In the genomic region with DNA sequence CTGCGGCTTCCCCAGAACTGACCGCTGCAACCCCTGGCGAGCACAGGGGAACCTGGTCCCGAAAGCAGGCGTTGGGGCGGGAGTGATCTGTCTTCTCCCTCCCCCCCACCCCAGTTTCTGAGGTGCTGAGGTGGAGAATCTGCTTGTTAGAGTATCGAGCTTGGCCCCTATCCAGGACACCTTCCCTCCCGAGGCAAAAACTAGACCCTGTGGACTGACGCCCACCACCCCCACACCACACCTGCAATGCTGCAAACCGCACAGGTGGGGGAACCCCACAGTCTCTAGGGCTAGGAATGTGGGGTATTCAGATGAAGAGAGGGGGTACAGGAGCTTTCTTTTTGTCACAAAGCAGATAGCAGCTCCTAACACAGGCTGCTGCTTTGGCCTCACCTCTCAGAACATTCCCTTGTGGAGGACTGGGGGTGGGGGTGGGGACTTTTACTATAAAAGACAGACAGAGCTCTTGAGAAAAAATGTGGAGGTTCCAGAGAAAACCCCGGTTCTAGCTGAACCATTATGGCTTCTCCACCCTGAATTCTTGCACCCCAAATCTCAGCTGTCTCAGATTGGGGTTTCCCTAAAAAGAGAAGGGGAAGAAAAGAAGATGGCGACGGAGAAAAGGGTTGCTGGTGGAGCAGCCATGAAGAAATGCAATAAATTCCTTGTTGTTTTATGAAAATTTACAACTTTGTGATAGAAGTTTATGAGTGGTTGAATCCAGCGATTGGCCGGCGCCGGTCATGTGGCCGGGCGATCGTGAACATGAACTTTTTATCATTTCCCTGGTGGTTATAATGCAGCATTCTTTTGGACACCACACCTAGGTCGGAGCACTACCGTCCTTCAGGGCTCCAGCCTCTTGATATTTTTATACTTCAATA, we compare ENCODE assay signal across 11 mouse cellular contexts. TPM values are rescaled to one million over a fixed set of nuclear protein-coding genes. Genes with fewer than 3 reads are reported as not detected.
DNase-seq lines count a peak whose midpoint lies in the region; ATAC-seq and TF ChIP-seq lines count a peak whose summit lies in the region.
"Had no signal": no experiment of that assay in that cellular context is flagged by ENCODE, and none has a peak within 500 bp of the region (broad histone marks: within the 10 kb centered on the region; RNA-seq: fewer than 3 reads in every experiment).

A gene (plus strand): TSS at position 796 of the 884 bp plus-strand sequence.

- H3K27me3 ChIP-seq in lung, embryonic 14.5 days (ENCODE audit: insufficient read depth, low read length) = peaks cover 94% of the 10 kb centered on the region
- H3K27me3 ChIP-seq in lung, postnatal 0 days (replicated peaks; ENCODE audit: insufficient read depth, low read length) = peaks cover 74% of the 10 kb centered on the region
- H3K27me3 ChIP-seq in kidney, postnatal 0 days (ENCODE audit: insufficient read depth, low read length) = no peaks in the 10 kb centered on the region
- H3K27me3 ChIP-seq in stomach, embryonic 15.5 days (replicated peaks) = peaks cover 80% of the 10 kb centered on the region
- peaks cover 98% of the 10 kb centered on the region for H3K27me3 ChIP-seq in midbrain, embryonic 11.5 days (ENCODE audit: control insufficient read depth, insufficient read depth, low read length)

- H3K36me3 ChIP-seq in lung, embryonic 14.5 days (ENCODE audit: insufficient read depth) = no peaks in the 10 kb centered on the region
- no peaks in the 10 kb centered on the region for H3K36me3 ChIP-seq in lung, postnatal 0 days (ENCODE audit: insufficient read depth, low read length)
- no peaks in the 10 kb centered on the region for H3K36me3 ChIP-seq in kidney, postnatal 0 days (ENCODE audit: insufficient read depth, low read length)
- no peaks in the 10 kb centered on the region for H3K36me3 ChIP-seq in stomach, embryonic 15.5 days
- no peaks in the 10 kb centered on the region for H3K36me3 ChIP-seq in midbrain, embryonic 11.5 days (ENCODE audit: control insufficient read depth, insufficient read depth, low read length)
- H3K36me3 ChIP-seq: embryonic facial prominence, embryonic 15.5 days had no signal

- no peaks in the 10 kb centered on the region for H3K9me3 ChIP-seq in lung, embryonic 14.5 days (ENCODE audit: low read depth, low read length)
- no peaks in the 10 kb centered on the region for H3K9me3 ChIP-seq in lung, postnatal 0 days (ENCODE audit: low read length)
- H3K9me3 ChIP-seq in kidney, postnatal 0 days (replicated peaks; ENCODE audit: low read length) = no peaks in the 10 kb centered on the region
- H3K9me3 ChIP-seq in stomach, embryonic 15.5 days = no peaks in the 10 kb centered on the region
- H3K9me3 ChIP-seq in midbrain, embryonic 11.5 days (ENCODE audit: control insufficient read depth, low read length) = no peaks in the 10 kb centered on the region
- H3K9me3 ChIP-seq: embryonic facial prominence, embryonic 15.5 days had no signal

- DNase-seq in lung, embryonic 14.5 days = no peak
- no peak for DNase-seq in lung, postnatal 0 days (ENCODE audit: low spot score)
- DNase-seq in kidney, postnatal 0 days (ENCODE audit: low spot score) = peak; percentile 97
- DNase-seq in thymus, postnatal 25 days = no peak
- DNase-seq in lung, postnatal 25 days (ENCODE audit: low spot score) = no peak
- no peak for DNase-seq in midbrain, embryonic 11.5 days (ENCODE audit: low spot score, missing footprints)
- DNase-seq: heart, postnatal 4 days; right cerebral cortex, postnatal 14 days had no signal

- TF ChIP-seq EP300 in lung, postnatal 0 days (IDR thresholded peaks at IDR 0.05) = no peak

- H3K27ac ChIP-seq in lung, embryonic 14.5 days (ENCODE audit: low read depth) = no peak within 1 kb of the TSS
- H3K27ac ChIP-seq in lung, postnatal 0 days (ENCODE audit: low read length) = no peak within 1 kb of the TSS
- peak within 1 kb of the TSS; percentile 77 for H3K27ac ChIP-seq in embryonic fibroblast, embryonic 13.5 days (ENCODE audit: insufficient read depth, low read length)
- H3K27ac ChIP-seq in kidney, postnatal 0 days = peak within 1 kb of the TSS; percentile 99
- H3K27ac ChIP-seq in stomach, embryonic 15.5 days = peak within 1 kb of the TSS; percentile 7
- no peak within 1 kb of the TSS for H3K27ac ChIP-seq in midbrain, embryonic 11.5 days (ENCODE audit: low read depth, low read length)
- H3K27ac ChIP-seq: embryonic facial prominence, embryonic 15.5 days had no signal

- H3K4me3 ChIP-seq in lung, embryonic 14.5 days (ENCODE audit: low read depth, low read length) = peak within 1 kb of the TSS; percentile 23
- H3K4me3 ChIP-seq in lung, postnatal 0 days (ENCODE audit: low read depth, low read length) = no peak within 1 kb of the TSS
- peak within 1 kb of the TSS; percentile 58 for H3K4me3 ChIP-seq in embryonic fibroblast, embryonic 13.5 days (ENCODE audit: insufficient read depth, low read length)
- H3K4me3 ChIP-seq in kidney, postnatal 0 days (replicated peaks; ENCODE audit: low read depth, low read length) = peak within 1 kb of the TSS; percentile 83
- peak within 1 kb of the TSS; percentile 45 for H3K4me3 ChIP-seq in stomach, embryonic 15.5 days (replicated peaks)
- H3K4me3 ChIP-seq in midbrain, embryonic 11.5 days (ENCODE audit: low read depth, low read length) = no peak within 1 kb of the TSS
- H3K4me3 ChIP-seq: embryonic facial prominence, embryonic 15.5 days had no signal

- TF ChIP-seq POLR2A in embryonic fibroblast, embryonic 13.5 days (IDR thresholded peaks at IDR 0.05; ENCODE audit: low read depth, low read length) = peak; percentile 71

- no peak for TF ChIP-seq CTCF in lung, embryonic 14.5 days (IDR thresholded peaks at IDR 0.05; ENCODE audit: low read depth)
- no peak for TF ChIP-seq CTCF in lung, postnatal 0 days (IDR thresholded peaks at IDR 0.05)
- no peak for TF ChIP-seq CTCF in embryonic fibroblast, embryonic 13.5 days (IDR thresholded peaks at IDR 0.05; ENCODE audit: borderline replicate concordance, insufficient read depth, low read length)
- TF ChIP-seq CTCF in kidney, postnatal 0 days (IDR thresholded peaks at IDR 0.05; ENCODE audit: low read depth) = no peak

- ATAC-seq in lung, embryonic 14.5 days (ENCODE audit: insufficient read depth) = no peak
- no peak for ATAC-seq in lung, postnatal 0 days
- peak; percentile 56 for ATAC-seq in kidney, postnatal 0 days (replicated peaks; ENCODE audit: low FRiP score, low read depth)
- no peak for ATAC-seq in stomach, embryonic 15.5 days (ENCODE audit: insufficient read depth, low FRiP score, low read depth)
- ATAC-seq in midbrain, embryonic 11.5 days (ENCODE audit: low FRiP score) = no peak

- no peak within 1 kb of the TSS for H3K9ac ChIP-seq in lung, embryonic 14.5 days
- no peak within 1 kb of the TSS for H3K9ac ChIP-seq in lung, postnatal 0 days (replicated peaks; ENCODE audit: low read depth)
- H3K9ac ChIP-seq in kidney, postnatal 0 days (ENCODE audit: low read depth, low read length) = peak within 1 kb of the TSS; percentile 98
- H3K9ac ChIP-seq in stomach, embryonic 15.5 days = 0 out of 2 replicates have a peak within 1 kb of the TSS, but pooled peaks have one; percentile 12
- no peak within 1 kb of the TSS for H3K9ac ChIP-seq in midbrain, embryonic 11.5 days (ENCODE audit: low read length)
- H3K9ac ChIP-seq: embryonic facial prominence, embryonic 15.5 days had no signal

- WGBS in lung, embryonic 14.5 days = 9% methylated on average over 22 of the region's 22 CpGs
- WGBS in lung, postnatal 0 days = 18% methylated on average over 22 of the region's 22 CpGs
- WGBS in kidney, postnatal 0 days = 2% methylated on average over 22 of the region's 22 CpGs
- WGBS in stomach, embryonic 15.5 days = 14% methylated on average over 22 of the region's 22 CpGs
- 1% methylated on average over 22 of the region's 22 CpGs for WGBS in midbrain, embryonic 11.5 days

- 0 out of 2 replicates have a peak, but pooled peaks cover 7% of the 10 kb centered on the region for H3K4me1 ChIP-seq in lung, embryonic 14.5 days (ENCODE audit: insufficient read depth)
- no peaks in the 10 kb centered on the region for H3K4me1 ChIP-seq in lung, postnatal 0 days (ENCODE audit: insufficient read depth, low read depth, low read length)
- no peaks in the 10 kb centered on the region for H3K4me1 ChIP-seq in embryonic fibroblast, embryonic 13.5 days (ENCODE audit: control insufficient read depth, insufficient read depth, low read length)
- peaks cover 30% of the 10 kb centered on the region for H3K4me1 ChIP-seq in kidney, postnatal 0 days (replicated peaks; ENCODE audit: insufficient read depth, low read length)
- peaks cover 6% of the 10 kb centered on the region for H3K4me1 ChIP-seq in stomach, embryonic 15.5 days
- no peaks in the 10 kb centered on the region for H3K4me1 ChIP-seq in midbrain, embryonic 11.5 days (ENCODE audit: control insufficient read depth, insufficient read depth, low read length)

- H3K4me2 ChIP-seq in lung, embryonic 14.5 days = peak within 1 kb of the TSS; percentile 61; the same call in 1 of the 2 replicates
- no peak within 1 kb of the TSS for H3K4me2 ChIP-seq in lung, postnatal 0 days (replicated peaks; ENCODE audit: low read depth, low read length)
- H3K4me2 ChIP-seq in kidney, postnatal 0 days (ENCODE audit: low read length) = peak within 1 kb of the TSS; percentile 96
- H3K4me2 ChIP-seq in stomach, embryonic 15.5 days = peak within 1 kb of the TSS; percentile 51
- no peak within 1 kb of the TSS for H3K4me2 ChIP-seq in midbrain, embryonic 11.5 days
- H3K4me2 ChIP-seq: embryonic facial prominence, embryonic 15.5 days had no signal

RNA-seq across cellular contexts. Expression of the gene that starts here (rescaled TPM):
- 19.7 and 24.4 TPM in 2 replicates for polyA plus RNA-seq in lung, embryonic 14.5 days (2014; fragmentation: Nextera tagmentation; extraction: Ambion mirVana)
- 7.3 and 7.4 TPM in 2 replicates for polyA plus RNA-seq in lung, postnatal 0 days (2015; fragmentation: Nextera tagmentation; extraction: Ambion mirVana)
- 9.6 and 14.1 TPM in 2 replicates for polyA plus RNA-seq in embryonic fibroblast, embryonic 13.5 days (2011; ENCODE audit: insufficient read length, low read depth, missing spikeins)
- polyA plus RNA-seq in kidney, postnatal 0 days (2015; fragmentation: Nextera tagmentation; extraction: Ambion mirVana) = 45.0 and 47.8 TPM in 2 replicates
- polyA plus RNA-seq in stomach, embryonic 15.5 days (2015; fragmentation: Nextera tagmentation; extraction: Ambion mirVana) = 7.5 and 10.7 TPM in 2 replicates
- not detected in 2 replicates for polyA plus RNA-seq in midbrain, embryonic 11.5 days (2014; fragmentation: Nextera tagmentation; extraction: Ambion mirVana)
- polyA plus RNA-seq: embryonic facial prominence, embryonic 15.5 days had no signal

Comparison
In these comparisons a context has a peak if more than half of its experiments do, and no peak if none do; other contexts are left out.
1. H3K4me2 ChIP-seq: peak in lung, embryonic 14.5 days (single experiment), kidney, postnatal 0 days (single experiment) and stomach, embryonic 15.5 days (single experiment); none in lung, postnatal 0 days (single experiment) and midbrain, embryonic 11.5 days (single experiment).
2. H3K4me3 ChIP-seq: peak in lung, embryonic 14.5 days (single experiment), embryonic fibroblast, embryonic 13.5 days (single experiment), kidney, postnatal 0 days (single experiment) and stomach, embryonic 15.5 days (single experiment); none in lung, postnatal 0 days (single experiment) and midbrain, embryonic 11.5 days (single experiment).
3. H3K27ac ChIP-seq: peak in embryonic fibroblast, embryonic 13.5 days (single experiment), kidney, postnatal 0 days (single experiment) and stomach, embryonic 15.5 days (single experiment); none in lung, embryonic 14.5 days (single experiment), lung, postnatal 0 days (single experiment) and midbrain, embryonic 11.5 days (single experiment).
4. H3K9ac ChIP-seq: peak in kidney, postnatal 0 days (single experiment) and stomach, embryonic 15.5 days (single experiment); none in lung, embryonic 14.5 days (single experiment), lung, postnatal 0 days (single experiment) and midbrain, embryonic 11.5 days (single experiment).